Mouse (Mus musculus) midbrain, embryonic 16.5 days (tissue): Measurements from ENCODE around the gene Tpst1. TPM values are rescaled to one million over a fixed set of nuclear protein-coding genes. Genes with fewer than 3 reads are reported as not detected.

Experiments used
- ATAC-seq: fragments of 200-750 bp; cut with Nextera tagmentation; 2 replicates; pipeline ENCODE4 v1.8.0; 2017; ENCODE audit warnings: moderate TSS enrichment
- H3K27ac ChIP-seq: fragments of 300-500 bp; sonication (generic); 2 replicates; pipeline ENCODE4 v1.5.1; 2014; ENCODE audit warnings: mild to moderate bottlenecking, low read length, mixed read lengths
- H3K27me3 ChIP-seq: fragments of 300-500 bp; sonication (generic); 2 replicates; pipeline ENCODE4 v1.6.1; 2014; ENCODE audit warnings: low read depth, low read length, mixed read lengths; ENCODE audit not compliant: control insufficient read depth, insufficient read depth
- H3K36me3 ChIP-seq: fragments of 300-500 bp; sonication (generic); 2 replicates; pipeline ENCODE4 v1.6.1; 2014; ENCODE audit warnings: mild to moderate bottlenecking, low read length, moderate library complexity, mixed read lengths; ENCODE audit not compliant: control insufficient read depth, insufficient read depth
- H3K4me1 ChIP-seq: fragments of 300-500 bp; sonication (generic); 2 replicates; pipeline ENCODE4 v1.6.1; 2014; ENCODE audit warnings: mild to moderate bottlenecking, low read length, mixed read lengths; ENCODE audit not compliant: control insufficient read depth, insufficient read depth
- H3K4me2 ChIP-seq: fragments of 300-500 bp; sonication (generic); 2 replicates; pipeline ENCODE4 v1.6.1; 2014; ENCODE audit warnings: mild to moderate bottlenecking, low read length, mixed read lengths
- H3K4me3 ChIP-seq: fragments of 300-500 bp; sonication (generic); 2 replicates; pipeline ENCODE4 v1.5.1; 2014; ENCODE audit warnings: low read depth, mild to moderate bottlenecking, low read length, moderate library complexity, mixed read lengths
- H3K9ac ChIP-seq: fragments of 300-500 bp; sonication (generic); 2 replicates; pipeline ENCODE4 v1.6.1; 2014; ENCODE audit warnings: low read depth, low read length, mixed read lengths
- H3K9me3 ChIP-seq: fragments of 300-500 bp; sonication (generic); replicated peaks from 2 replicates; pipeline ENCODE4 v1.6.1; 2014; ENCODE audit warnings: mild to moderate bottlenecking, low read length, mixed read lengths; ENCODE audit not compliant: control insufficient read depth, poor library complexity, severe bottlenecking
- WGBS: fragments of 180-500 bp; shearing (Covaris S2); extraction: QIAGEN DNeasy Blood & Tissue Kit; methylation state at CpG from one replicate; pipeline ENCODE4 v1.1.7; 2014; 5-methylcytosine and 5-hydroxymethylcytosine counted together
- polyA plus RNA-seq: library from polyadenylated mRNA; unstranded; fragments of >200 nt; fragmentation: Nextera tagmentation; extraction: Ambion mirVana; gene quantifications from 2 replicates; pipeline ENCODE4 v1.2.1, GENCODE M21; 2015

The Tpst1 gene
- polyA plus RNA-seq, 1 experiment from 2014 or later: 56.8 TPM

GRCm38 (mm10) chr5:130050416-130050815 lies 22.7 kb upstream of the Tpst1 start:
- no peaks in the 10 kb centered on the region for H3K9me3 ChIP-seq
- no peak overlapping the region for H3K9ac ChIP-seq
- ATAC-seq: no peak
- peaks cover 6% of the 10 kb centered on the region for H3K36me3 ChIP-seq
- H3K4me1 ChIP-seq: no peaks in the 10 kb centered on the region
- H3K27me3 ChIP-seq: no peaks in the 10 kb centered on the region
- WGBS: 26% methylated on average over 6 of the region's 6 CpGs
- no peak overlapping the region for H3K27ac ChIP-seq
- no peak overlapping the region for H3K4me3 ChIP-seq
- no peak overlapping the region for H3K4me2 ChIP-seq

GRCm38 (mm10) chr5:130051073-130051860 lies 21.9 kb upstream of the Tpst1 start:
- Histone ChIP-seq H3K4me2 (no peak overlapping the region), H3K4me3 (no peak overlapping the region), H3K4me1 (no peaks in the 10 kb centered on the region), H3K27ac (no peak overlapping the region), H3K9me3 (no peaks in the 10 kb centered on the region), H3K36me3 (peaks cover 6% of the 10 kb centered on the region), H3K27me3 (no peaks in the 10 kb centered on the region), H3K9ac (no peak overlapping the region)
- 80% methylated on average over 15 of the region's 15 CpGs for WGBS
- ATAC-seq: no peak

- Histone ChIP-seq H3K9me3 (no peaks in the 10 kb centered on the region), H3K36me3 (no peaks in the 10 kb centered on the region; the same call in 1 of the 2 replicates), H3K27me3 (no peaks in the 10 kb centered on the region), H3K4me1 (no peaks in the 10 kb centered on the region), H3K27ac (no peak overlapping the region), H3K4me2 (no peak overlapping the region), H3K4me3 (no peak overlapping the region), H3K9ac (no peak overlapping the region)
- WGBS: 54% methylated on average over 5 of the region's 5 CpGs
- ATAC-seq: no peak
Observed at GRCm38 (mm10) chr5:130052510-130052909, 20.6 kb upstream of the Tpst1 start.

GRCm38 (mm10) chr5:130052955-130053354 lies 20.2 kb upstream of the Tpst1 start:
- Histone ChIP-seq H3K27me3 (no peaks in the 10 kb centered on the region), H3K9ac (no peak overlapping the region), H3K27ac (no peak overlapping the region), H3K9me3 (no peaks in the 10 kb centered on the region), H3K4me3 (no peak overlapping the region), H3K4me2 (no peak overlapping the region), H3K36me3 (no peaks in the 10 kb centered on the region; the same call in 1 of the 2 replicates), H3K4me1 (no peaks in the 10 kb centered on the region)
- ATAC-seq: no peak
- WGBS: 92% methylated on average over 6 of the region's 6 CpGs

- no peak overlapping the region for H3K27ac ChIP-seq
- no peaks in the 10 kb centered on the region for H3K4me1 ChIP-seq
- H3K9ac ChIP-seq: no peak overlapping the region
- H3K9me3 ChIP-seq: no peaks in the 10 kb centered on the region
- peaks cover 8% of the 10 kb centered on the region; the same call in 1 of the 2 replicates for H3K36me3 ChIP-seq
- WGBS: 95% methylated on average over 4 of the region's 4 CpGs
- ATAC-seq: no peak
- no peaks in the 10 kb centered on the region for H3K27me3 ChIP-seq
- no peak overlapping the region for H3K4me3 ChIP-seq
- H3K4me2 ChIP-seq: no peak overlapping the region
Observed at GRCm38 (mm10) chr5:130055688-130056087, 17.4 kb upstream of the Tpst1 start.

- H3K27me3 ChIP-seq: no peaks in the 10 kb centered on the region
- 95% methylated on average over 2 of the region's 2 CpGs for WGBS
- H3K4me3 ChIP-seq: no peak overlapping the region
- no peak for ATAC-seq
- H3K9me3 ChIP-seq: no peaks in the 10 kb centered on the region
- H3K9ac ChIP-seq: no peak overlapping the region
- peaks cover 11% of the 10 kb centered on the region for H3K36me3 ChIP-seq
- no peak overlapping the region for H3K4me2 ChIP-seq
- no peaks in the 10 kb centered on the region for H3K4me1 ChIP-seq
- no peak overlapping the region for H3K27ac ChIP-seq
Observed at GRCm38 (mm10) chr5:130056303-130056702, 16.8 kb upstream of the Tpst1 start.

GRCm38 (mm10) chr5:130059413-130060328 lies 13.5 kb upstream of the Tpst1 start:
- H3K4me1 ChIP-seq: no peaks in the 10 kb centered on the region
- no peaks in the 10 kb centered on the region for H3K9me3 ChIP-seq
- peak overlapping the region; percentile 14; the same call in 1 of the 2 replicates for H3K27ac ChIP-seq
- 65% methylated on average over 12 of the region's 12 CpGs for WGBS
- no peak overlapping the region for H3K4me3 ChIP-seq
- no peaks in the 10 kb centered on the region for H3K27me3 ChIP-seq
- no peak for ATAC-seq
- H3K9ac ChIP-seq: no peak overlapping the region
- H3K36me3 ChIP-seq: peaks cover 13% of the 10 kb centered on the region
- no peak overlapping the region for H3K4me2 ChIP-seq

GRCm38 (mm10) chr5:130060329-130060665 lies 12.8 kb upstream of the Tpst1 start:
- Histone ChIP-seq H3K27me3 (no peaks in the 10 kb centered on the region), H3K36me3 (peaks cover 13% of the 10 kb centered on the region), H3K4me2 (no peak overlapping the region), H3K27ac (no peak overlapping the region), H3K4me1 (no peaks in the 10 kb centered on the region), H3K9ac (no peak overlapping the region), H3K4me3 (no peak overlapping the region), H3K9me3 (no peaks in the 10 kb centered on the region)
- 86% methylated on average over 4 of the region's 4 CpGs for WGBS
- no peak for ATAC-seq

GRCm38 (mm10) chr5:130062096-130062495 lies 11.0 kb upstream of the Tpst1 start:
- Histone ChIP-seq H3K9ac (no peak overlapping the region), H3K4me3 (no peak overlapping the region), H3K36me3 (peaks cover 13% of the 10 kb centered on the region), H3K4me1 (no peaks in the 10 kb centered on the region), H3K9me3 (no peaks in the 10 kb centered on the region), H3K27me3 (no peaks in the 10 kb centered on the region), H3K4me2 (no peak overlapping the region), H3K27ac (no peak overlapping the region)
- ATAC-seq: no peak
- WGBS: 82% methylated on average over 2 of the region's 2 CpGs
